Mouse (Mus musculus): ENCODE measurements around the gene Lzts3. TPM values are rescaled to one million over a fixed set of nuclear protein-coding genes. Genes with fewer than 3 reads are reported as not detected.

Lzts3 gene
- polyA plus RNA-seq (2012; rRNA removed): 7.6 and 9.2 TPM in 2 replicates

- WGBS: 4% methylated on average over 39 of the region's 40 CpGs
- H3K4me3 ChIP-seq (ENCODE audit: control insufficient read depth, insufficient read depth, low read length): peak within 1 kb of the TSS; percentile 76
- no peaks in the 10 kb centered on the region for H3K36me3 ChIP-seq (ENCODE audit: control insufficient read depth, insufficient read depth, low read length)
- no peak within 1 kb of the TSS for H3K27ac ChIP-seq (ENCODE audit: control insufficient read depth, insufficient read depth, low read length)
- H3K27me3 ChIP-seq (ENCODE audit: control insufficient read depth, insufficient read depth, low read length): no peaks in the 10 kb centered on the region
- peak; percentile 34; the same call in 1 of the 2 replicates for TF ChIP-seq POLR2A (IDR thresholded peaks at IDR 0.05; ENCODE audit: control insufficient read depth, extremely low read depth, insufficient read depth, low read length, poor library complexity)
- TF ChIP-seq CTCF (IDR thresholded peaks at IDR 0.05; ENCODE audit: borderline replicate concordance, control insufficient read depth, extremely low read depth, insufficient read depth, low read length, poor library complexity): peak; percentile 40; the same call in 1 of the 2 replicates
- peaks cover 4% of the 10 kb centered on the region for H3K4me1 ChIP-seq (replicated peaks; ENCODE audit: control insufficient read depth, insufficient read depth, low read length)
- DNase-seq: peak; percentile 92
Observed at GRCm38 (mm10) chr2:130642684-130643369, at the start of gene Lzts3. Gene Lzts3, minus strand, starts transcription at chr2:130642803.

GRCm38 (mm10) chr2:130689011-130689410, 46.4 kb upstream of the Lzts3 start:
- 69% methylated on average over 2 of the region's 2 CpGs for WGBS
- DNase-seq: no peak
- Histone ChIP-seq H3K27me3 (ENCODE audit: control insufficient read depth, insufficient read depth, low read length) (no peaks in the 10 kb centered on the region), H3K4me1 (replicated peaks; ENCODE audit: control insufficient read depth, insufficient read depth, low read length) (no peaks in the 10 kb centered on the region), H3K36me3 (ENCODE audit: control insufficient read depth, insufficient read depth, low read length) (no peaks in the 10 kb centered on the region), H3K4me3 (ENCODE audit: control insufficient read depth, insufficient read depth, low read length) (no peak overlapping the region), H3K27ac (ENCODE audit: control insufficient read depth, insufficient read depth, low read length) (no peak overlapping the region)
- TF ChIP-seq POLR2A (IDR thresholded peaks at IDR 0.05; ENCODE audit: control insufficient read depth, extremely low read depth, insufficient read depth, low read length, poor library complexity) (no peak), CTCF (IDR thresholded peaks at IDR 0.05; ENCODE audit: borderline replicate concordance, control insufficient read depth, extremely low read depth, insufficient read depth, low read length, poor library complexity) (no peak)

- H3K4me3 ChIP-seq (ENCODE audit: control insufficient read depth, insufficient read depth, low read length): no peak overlapping the region
- no peak for DNase-seq
- H3K36me3 ChIP-seq (ENCODE audit: control insufficient read depth, insufficient read depth, low read length): peaks cover 2% of the 10 kb centered on the region; the same call in 1 of the 2 replicates
- no peak overlapping the region for H3K27ac ChIP-seq (ENCODE audit: control insufficient read depth, insufficient read depth, low read length)
- TF ChIP-seq CTCF (IDR thresholded peaks at IDR 0.05; ENCODE audit: borderline replicate concordance, control insufficient read depth, extremely low read depth, insufficient read depth, low read length, poor library complexity): no peak
- TF ChIP-seq POLR2A (IDR thresholded peaks at IDR 0.05; ENCODE audit: control insufficient read depth, extremely low read depth, insufficient read depth, low read length, poor library complexity): no peak
- no peaks in the 10 kb centered on the region for H3K4me1 ChIP-seq (replicated peaks; ENCODE audit: control insufficient read depth, insufficient read depth, low read length)
- WGBS: 93% methylated on average over 9 of the region's 9 CpGs
- H3K27me3 ChIP-seq (ENCODE audit: control insufficient read depth, insufficient read depth, low read length): no peaks in the 10 kb centered on the region
Observed at GRCm38 (mm10) chr2:130685426-130685825, 42.8 kb upstream of the Lzts3 start.

- over 99% methylated on average over 3 of the region's 3 CpGs for WGBS
- no peaks in the 10 kb centered on the region for H3K27me3 ChIP-seq (ENCODE audit: control insufficient read depth, insufficient read depth, low read length)
- no peak for TF ChIP-seq POLR2A (IDR thresholded peaks at IDR 0.05; ENCODE audit: control insufficient read depth, extremely low read depth, insufficient read depth, low read length, poor library complexity)
- TF ChIP-seq CTCF (IDR thresholded peaks at IDR 0.05; ENCODE audit: borderline replicate concordance, control insufficient read depth, extremely low read depth, insufficient read depth, low read length, poor library complexity): no peak
- H3K36me3 ChIP-seq (ENCODE audit: control insufficient read depth, insufficient read depth, low read length): peaks cover 39% of the 10 kb centered on the region
- no peaks in the 10 kb centered on the region for H3K4me1 ChIP-seq (replicated peaks; ENCODE audit: control insufficient read depth, insufficient read depth, low read length)
- no peak overlapping the region for H3K27ac ChIP-seq (ENCODE audit: control insufficient read depth, insufficient read depth, low read length)
- DNase-seq: no peak
- H3K4me3 ChIP-seq (ENCODE audit: control insufficient read depth, insufficient read depth, low read length): no peak overlapping the region
Observed at GRCm38 (mm10) chr2:130681531-130681930, 38.9 kb upstream of the Lzts3 start.

GRCm38 (mm10) chr2:130679899-130680298, 37.3 kb upstream of the Lzts3 start:
- 99% methylated on average over 6 of the region's 6 CpGs for WGBS
- no peak for DNase-seq
- Histone ChIP-seq H3K4me3 (ENCODE audit: control insufficient read depth, insufficient read depth, low read length) (no peak overlapping the region), H3K36me3 (ENCODE audit: control insufficient read depth, insufficient read depth, low read length) (peaks cover 56% of the 10 kb centered on the region), H3K27ac (ENCODE audit: control insufficient read depth, insufficient read depth, low read length) (no peak overlapping the region), H3K27me3 (ENCODE audit: control insufficient read depth, insufficient read depth, low read length) (no peaks in the 10 kb centered on the region), H3K4me1 (replicated peaks; ENCODE audit: control insufficient read depth, insufficient read depth, low read length) (no peaks in the 10 kb centered on the region)
- TF ChIP-seq POLR2A (IDR thresholded peaks at IDR 0.05; ENCODE audit: control insufficient read depth, extremely low read depth, insufficient read depth, low read length, poor library complexity) (no peak), CTCF (IDR thresholded peaks at IDR 0.05; ENCODE audit: borderline replicate concordance, control insufficient read depth, extremely low read depth, insufficient read depth, low read length, poor library complexity) (no peak)

- no peak for DNase-seq
- Histone ChIP-seq H3K4me3 (ENCODE audit: control insufficient read depth, insufficient read depth, low read length) (no peak overlapping the region), H3K27me3 (ENCODE audit: control insufficient read depth, insufficient read depth, low read length) (no peaks in the 10 kb centered on the region), H3K4me1 (replicated peaks; ENCODE audit: control insufficient read depth, insufficient read depth, low read length) (no peaks in the 10 kb centered on the region), H3K36me3 (ENCODE audit: control insufficient read depth, insufficient read depth, low read length) (peaks cover 63% of the 10 kb centered on the region), H3K27ac (ENCODE audit: control insufficient read depth, insufficient read depth, low read length) (no peak overlapping the region)
- WGBS: 95% methylated on average over 12 of the region's 12 CpGs
- no peak for TF ChIP-seq POLR2A (IDR thresholded peaks at IDR 0.05; ENCODE audit: control insufficient read depth, extremely low read depth, insufficient read depth, low read length, poor library complexity)
- no peak for TF ChIP-seq CTCF (IDR thresholded peaks at IDR 0.05; ENCODE audit: borderline replicate concordance, control insufficient read depth, extremely low read depth, insufficient read depth, low read length, poor library complexity)
Observed at GRCm38 (mm10) chr2:130679154-130679553, 36.6 kb upstream of the Lzts3 start.

All from thymus, adult 2 months (tissue).